Mouse (Mus musculus) kidney, postnatal 0 days (tissue): ENCODE results near the gene Aff1. TPM values are rescaled to one million over a fixed set of nuclear protein-coding genes. Genes with fewer than 3 reads are reported as not detected.

Experiments
- ATAC-seq: fragments of 200-750 bp; cut with Nextera tagmentation; replicated peaks from 2 replicates; pipeline ENCODE4 v1.8.0; 2017; ENCODE audit warnings: low read depth, moderate number of reproducible peaks, moderate TSS enrichment, moderate library complexity; ENCODE audit not compliant: low FRiP score
- DNase-seq: peaks from one replicate; pipeline ENCODE4 v3.0.0-alpha.2; 2016; ENCODE audit warnings: low spot score
- H3K27ac ChIP-seq: fragments of 300-500 bp; sonication (generic); 2 replicates; pipeline ENCODE4 v1.5.1; 2014; ENCODE audit warnings: mild to moderate bottlenecking
- H3K27me3 ChIP-seq: fragments of 300-500 bp; sonication (generic); 2 replicates; pipeline ENCODE4 v1.6.1; 2014; ENCODE audit warnings: low read length, mixed read lengths; ENCODE audit not compliant: insufficient read depth
- H3K36me3 ChIP-seq: fragments of 300-500 bp; sonication (generic); 2 replicates; pipeline ENCODE4 v1.6.1; 2014; ENCODE audit warnings: low read length, mixed read lengths; ENCODE audit not compliant: insufficient read depth
- H3K4me1 ChIP-seq: fragments of 300-500 bp; sonication (generic); replicated peaks from 2 replicates; pipeline ENCODE4 v1.6.1; 2014; ENCODE audit warnings: antibody characterized with exemption, low read length, mixed read lengths; ENCODE audit not compliant: insufficient read depth
- H3K4me2 ChIP-seq: fragments of 300-500 bp; sonication (generic); 2 replicates; pipeline ENCODE4 v1.6.1; 2014; ENCODE audit warnings: mild to moderate bottlenecking, low read length, moderate library complexity, mixed read lengths
- H3K4me3 ChIP-seq: fragments of 300-500 bp; sonication (generic); replicated peaks from 2 replicates; pipeline ENCODE4 v1.5.1; 2014; ENCODE audit warnings: low read depth, low read length
- H3K9ac ChIP-seq: fragments of 300-500 bp; sonication (generic); 2 replicates; pipeline ENCODE4 v1.6.1; 2014; ENCODE audit warnings: low read depth, low read length
- H3K9me3 ChIP-seq: fragments of 300-500 bp; sonication (generic); replicated peaks from 2 replicates; pipeline ENCODE4 v1.6.1; 2016; ENCODE audit warnings: low read length, inconsistent platforms, mixed read lengths
- CTCF ChIP-seq: IDR thresholded peaks from 2 replicates; pipeline ENCODE4 v1.5.1; 2016; ENCODE audit warnings: antibody characterized with exemption, low read depth, mild to moderate bottlenecking, moderate library complexity
- WGBS: fragments of 180-500 bp; shearing (Covaris S2); extraction: QIAGEN DNeasy Blood & Tissue Kit; methylation state at CpG from one replicate; pipeline ENCODE4 v1.1.7; 2014; 5-methylcytosine and 5-hydroxymethylcytosine counted together
- polyA plus RNA-seq: library from polyadenylated mRNA; unstranded; fragments of >200 nt; fragmentation: Nextera tagmentation; extraction: Ambion mirVana; gene quantifications from 2 replicates; pipeline ENCODE4 v1.2.1, GENCODE M21; 2015

The Aff1 gene
- polyA plus RNA-seq, 1 experiment from 2014 or later = 14.3 TPM

- no peak for TF ChIP-seq CTCF
- Histone ChIP-seq H3K4me1 (0 out of 2 replicates have a peak, but pooled peaks cover 3% of the 10 kb centered on the region), H3K4me3 (no peak overlapping the region), H3K36me3 (no peaks in the 10 kb centered on the region), H3K27ac (peak overlapping the region; percentile 63; the same call in 1 of the 2 replicates), H3K9me3 (no peaks in the 10 kb centered on the region), H3K4me2 (no peak overlapping the region), H3K27me3 (no peaks in the 10 kb centered on the region), H3K9ac (no peak overlapping the region)
- ATAC-seq (no peak), DNase-seq (no peak)
- 58% methylated on average over 6 of the region's 6 CpGs for WGBS
These were observed 44.5 kb downstream of the Aff1 start for GRCm38 (mm10) chr5:103736553-103737207.

GRCm38 (mm10) chr5:103737208-103738066 lies 45.3 kb downstream of the Aff1 start:
- H3K27ac ChIP-seq = peak overlapping the region; percentile 34; the same call in 1 of the 2 replicates
- H3K27me3 ChIP-seq = no peaks in the 10 kb centered on the region
- 46% methylated on average over 26 of the region's 26 CpGs for WGBS
- H3K9ac ChIP-seq = no peak overlapping the region
- H3K36me3 ChIP-seq = no peaks in the 10 kb centered on the region
- no peak for TF ChIP-seq CTCF
- no peak overlapping the region for H3K4me3 ChIP-seq
- no peak overlapping the region for H3K4me2 ChIP-seq
- no peak for DNase-seq
- no peak for ATAC-seq
- H3K9me3 ChIP-seq = no peaks in the 10 kb centered on the region
- 0 out of 2 replicates have a peak, but pooled peaks cover 3% of the 10 kb centered on the region for H3K4me1 ChIP-seq

- DNase-seq (no peak), ATAC-seq (no peak)
- no peak for TF ChIP-seq CTCF
- no peaks in the 10 kb centered on the region for H3K36me3 ChIP-seq
- H3K4me1 ChIP-seq = 0 out of 2 replicates have a peak, but pooled peaks cover 3% of the 10 kb centered on the region
- no peak overlapping the region for H3K4me2 ChIP-seq
- 81% methylated on average over 5 of the region's 5 CpGs for WGBS
- no peaks in the 10 kb centered on the region for H3K9me3 ChIP-seq
- H3K4me3 ChIP-seq = no peak overlapping the region
- H3K27ac ChIP-seq = no peak overlapping the region
- H3K9ac ChIP-seq = no peak overlapping the region
- no peaks in the 10 kb centered on the region for H3K27me3 ChIP-seq
These were observed 46.3 kb downstream of the Aff1 start for GRCm38 (mm10) chr5:103738509-103738908.

- Histone ChIP-seq H3K4me1 (0 out of 2 replicates have a peak, but pooled peaks cover 3% of the 10 kb centered on the region), H3K9ac (no peak overlapping the region), H3K27ac (no peak overlapping the region), H3K9me3 (no peaks in the 10 kb centered on the region), H3K4me2 (no peak overlapping the region), H3K4me3 (no peak overlapping the region), H3K27me3 (no peaks in the 10 kb centered on the region), H3K36me3 (no peaks in the 10 kb centered on the region)
- DNase-seq (no peak), ATAC-seq (no peak)
- TF ChIP-seq CTCF = no peak
- WGBS = 85% methylated on average over 5 of the region's 5 CpGs
These were observed 47.0 kb downstream of the Aff1 start for GRCm38 (mm10) chr5:103739163-103739562.

- 51% methylated on average over 5 of the region's 5 CpGs for WGBS
- no peak for TF ChIP-seq CTCF
- ATAC-seq = no peak
- no peak overlapping the region for H3K4me3 ChIP-seq
- H3K27ac ChIP-seq = no peak overlapping the region
- no peaks in the 10 kb centered on the region for H3K9me3 ChIP-seq
- no peak for DNase-seq
- no peak overlapping the region for H3K4me2 ChIP-seq
- H3K27me3 ChIP-seq = no peaks in the 10 kb centered on the region
- 0 out of 2 replicates have a peak, but pooled peaks cover 3% of the 10 kb centered on the region for H3K4me1 ChIP-seq
- no peaks in the 10 kb centered on the region for H3K36me3 ChIP-seq
- no peak overlapping the region for H3K9ac ChIP-seq
These were observed 48.1 kb downstream of the Aff1 start for GRCm38 (mm10) chr5:103740093-103740902.

- H3K36me3 ChIP-seq = no peaks in the 10 kb centered on the region
- 74% methylated on average over 1 of the region's 1 CpGs for WGBS
- no peak overlapping the region for H3K4me2 ChIP-seq
- ATAC-seq (no peak), DNase-seq (no peak)
- H3K9me3 ChIP-seq = no peaks in the 10 kb centered on the region
- TF ChIP-seq CTCF = no peak
- H3K9ac ChIP-seq = no peak overlapping the region
- no peak overlapping the region for H3K27ac ChIP-seq
- H3K27me3 ChIP-seq = no peaks in the 10 kb centered on the region
- H3K4me3 ChIP-seq = no peak overlapping the region
- 0 out of 2 replicates have a peak, but pooled peaks cover 3% of the 10 kb centered on the region for H3K4me1 ChIP-seq
These were observed 48.7 kb downstream of the Aff1 start for GRCm38 (mm10) chr5:103740903-103741246.
